Mouse (Mus musculus) common myeloid progenitor, adult 5-6 weeks (primary cell): ENCODE measurements around the gene Spop. TPM values are rescaled to one million over a fixed set of nuclear protein-coding genes. Genes with fewer than 3 reads are reported as not detected.

Source experiments
- total RNA-seq: library from RNA; stranded (forward); fragments of 200-1000, 187-1606 nt; gene quantifications from 2 replicates; pipeline ENCODE4 v1.2.3, GENCODE M21; 2017

Spop gene
- total RNA-seq, 1 experiment from 2014 or later: 64.9 TPM

Other genes starting within 250 kb of the Spop start
- not detected in 2 replicates for gene Tac4, start 152.6 kb upstream of the Spop start, total RNA-seq
- gene Kat7, start 103.8 kb upstream of the Spop start, total RNA-seq: 80.1 and 82.4 TPM in 2 replicates
- gene Fam117a, start 77.1 kb upstream of the Spop start, total RNA-seq: 120 and 143 TPM in 2 replicates
- gene Slc35b1, start 29.4 kb upstream of the Spop start, total RNA-seq: 30.4 and 30.6 TPM in 2 replicates
- gene Nxph3, start 100.5 kb downstream of the Spop start, total RNA-seq: not detected in 2 replicates
- not detected in 2 replicates for gene Ngfr, start 173.7 kb downstream of the Spop start, total RNA-seq